Mouse (Mus musculus): Measurements from ENCODE around the gene Rab6b. TPM values are rescaled to one million over a fixed set of nuclear protein-coding genes. Genes with fewer than 3 reads are reported as not detected.
"Not testable (repeated sequence)": the region's sequence is repeated elsewhere in the genome, so short reads cannot be mapped to it uniquely, and the experiment has no call there.

The Rab6b gene
- polyA plus RNA-seq, 1 experiment from 2014 or later: 7.3 TPM

GRCm38 (mm10) chr9:103154568-103154967 is 43.0 kb downstream of the Rab6b start:
- no peak overlapping the region for H3K27ac ChIP-seq (replicated peaks; ENCODE audit: low read depth, low read length)
- H3K9ac ChIP-seq (ENCODE audit: low read depth, low read length): no peak overlapping the region
- H3K4me2 ChIP-seq (ENCODE audit: low read depth, low read length): no peak overlapping the region
- no peak overlapping the region for H3K4me3 ChIP-seq (ENCODE audit: low read depth, low read length)
- DNase-seq (ENCODE audit: low spot score) (no peak), ATAC-seq (ENCODE audit: low read depth) (no peak)
- WGBS: 79% methylated on average over 2 of the region's 2 CpGs
- no peaks in the 10 kb centered on the region for H3K4me1 ChIP-seq (ENCODE audit: control insufficient read depth, insufficient read depth, low read length)
- no peaks in the 10 kb centered on the region for H3K27me3 ChIP-seq (replicated peaks; ENCODE audit: control insufficient read depth, insufficient read depth, low read length)
- no peaks in the 10 kb centered on the region for H3K36me3 ChIP-seq (ENCODE audit: control insufficient read depth, insufficient read depth, low read length)
- H3K9me3 ChIP-seq (ENCODE audit: control insufficient read depth, low read length): no peaks in the 10 kb centered on the region; the same call in 1 of the 2 replicates

- not testable (repeated sequence) for DNase-seq (ENCODE audit: low spot score); ATAC-seq (ENCODE audit: low read depth); H3K9ac ChIP-seq (ENCODE audit: low read depth, low read length)
Measured at GRCm38 (mm10) chr9:103155158-103155557, 43.6 kb downstream of the Rab6b start.

GRCm38 (mm10) chr9:103163806-103164205 is 52.2 kb downstream of the Rab6b start:
- Histone ChIP-seq H3K36me3 (ENCODE audit: control insufficient read depth, insufficient read depth, low read length) (no peaks in the 10 kb centered on the region), H3K4me3 (ENCODE audit: low read depth, low read length) (no peak overlapping the region), H3K27me3 (replicated peaks; ENCODE audit: control insufficient read depth, insufficient read depth, low read length) (no peaks in the 10 kb centered on the region), H3K4me1 (ENCODE audit: control insufficient read depth, insufficient read depth, low read length) (no peaks in the 10 kb centered on the region), H3K9ac (ENCODE audit: low read depth, low read length) (no peak overlapping the region), H3K9me3 (ENCODE audit: control insufficient read depth, low read length) (no peaks in the 10 kb centered on the region), H3K4me2 (ENCODE audit: low read depth, low read length) (no peak overlapping the region), H3K27ac (replicated peaks; ENCODE audit: low read depth, low read length) (no peak overlapping the region)
- DNase-seq (ENCODE audit: low spot score): no peak
- ATAC-seq (ENCODE audit: low read depth): no peak
- WGBS: 76% methylated on average over 15 of the region's 15 CpGs

More at GRCm38 (mm10) chr9:103155158-103155557, 43.6 kb downstream of the Rab6b start:
- H3K4me3 ChIP-seq (ENCODE audit: low read depth, low read length); H3K36me3 ChIP-seq (ENCODE audit: control insufficient read depth, insufficient read depth, low read length); H3K27me3 ChIP-seq (replicated peaks; ENCODE audit: control insufficient read depth, insufficient read depth, low read length); H3K27ac ChIP-seq (replicated peaks; ENCODE audit: low read depth, low read length); H3K9me3 ChIP-seq (ENCODE audit: control insufficient read depth, low read length); H3K4me1 ChIP-seq (ENCODE audit: control insufficient read depth, insufficient read depth, low read length); H3K4me2 ChIP-seq (ENCODE audit: low read depth, low read length): not testable (repeated sequence)
- 74% methylated on average over 7 of the region's 7 CpGs for WGBS

- DNase-seq (ENCODE audit: low spot score) (no peak), ATAC-seq (ENCODE audit: low read depth) (peak; percentile 58; the same call in 1 of the 2 replicates)
- H3K4me2 ChIP-seq (ENCODE audit: low read depth, low read length): no peak overlapping the region
- H3K27me3 ChIP-seq (replicated peaks; ENCODE audit: control insufficient read depth, insufficient read depth, low read length): no peaks in the 10 kb centered on the region
- no peak overlapping the region for H3K9ac ChIP-seq (ENCODE audit: low read depth, low read length)
- no peak overlapping the region for H3K27ac ChIP-seq (replicated peaks; ENCODE audit: low read depth, low read length)
- H3K36me3 ChIP-seq (ENCODE audit: control insufficient read depth, insufficient read depth, low read length): no peaks in the 10 kb centered on the region
- no peaks in the 10 kb centered on the region for H3K9me3 ChIP-seq (ENCODE audit: control insufficient read depth, low read length)
- H3K4me1 ChIP-seq (ENCODE audit: control insufficient read depth, insufficient read depth, low read length): no peaks in the 10 kb centered on the region
- 65% methylated on average over 6 of the region's 6 CpGs for WGBS
- H3K4me3 ChIP-seq (ENCODE audit: low read depth, low read length): no peak overlapping the region
Measured at GRCm38 (mm10) chr9:103168046-103168445, 56.5 kb downstream of the Rab6b start.

GRCm38 (mm10) chr9:103168771-103169170 is 57.2 kb downstream of the Rab6b start:
- H3K4me3 ChIP-seq (ENCODE audit: low read depth, low read length): no peak overlapping the region
- H3K27ac ChIP-seq (replicated peaks; ENCODE audit: low read depth, low read length): no peak overlapping the region
- no peak overlapping the region for H3K9ac ChIP-seq (ENCODE audit: low read depth, low read length)
- H3K4me1 ChIP-seq (ENCODE audit: control insufficient read depth, insufficient read depth, low read length): no peaks in the 10 kb centered on the region
- no peaks in the 10 kb centered on the region for H3K9me3 ChIP-seq (ENCODE audit: control insufficient read depth, low read length)
- no peak for DNase-seq (ENCODE audit: low spot score)
- no peak overlapping the region for H3K4me2 ChIP-seq (ENCODE audit: low read depth, low read length)
- no peak for ATAC-seq (ENCODE audit: low read depth)
- H3K36me3 ChIP-seq (ENCODE audit: control insufficient read depth, insufficient read depth, low read length): no peaks in the 10 kb centered on the region
- WGBS: 68% methylated on average over 7 of the region's 7 CpGs
- no peaks in the 10 kb centered on the region for H3K27me3 ChIP-seq (replicated peaks; ENCODE audit: control insufficient read depth, insufficient read depth, low read length)

GRCm38 (mm10) chr9:103174771-103175519 is 63.4 kb downstream of the Rab6b start:
- H3K36me3 ChIP-seq (ENCODE audit: control insufficient read depth, insufficient read depth, low read length): no peaks in the 10 kb centered on the region
- H3K27me3 ChIP-seq (replicated peaks; ENCODE audit: control insufficient read depth, insufficient read depth, low read length): no peaks in the 10 kb centered on the region
- DNase-seq (ENCODE audit: low spot score) (peak; percentile 12), ATAC-seq (ENCODE audit: low read depth) (no peak)
- whole genome bisulfite sequencing: 68% methylated on average over 6 of the region's 6 CpGs
- H3K4me2 ChIP-seq (ENCODE audit: low read depth, low read length): no peak overlapping the region
- no peak overlapping the region for H3K4me3 ChIP-seq (ENCODE audit: low read depth, low read length)
- no peak overlapping the region for H3K9ac ChIP-seq (ENCODE audit: low read depth, low read length)
- no peaks in the 10 kb centered on the region for H3K4me1 ChIP-seq (ENCODE audit: control insufficient read depth, insufficient read depth, low read length)
- H3K9me3 ChIP-seq (ENCODE audit: control insufficient read depth, low read length): no peaks in the 10 kb centered on the region
- H3K27ac ChIP-seq (replicated peaks; ENCODE audit: low read depth, low read length): no peak overlapping the region

- H3K4me1 ChIP-seq (ENCODE audit: control insufficient read depth, insufficient read depth, low read length): 0 out of 2 replicates have a peak, but pooled peaks cover 4% of the 10 kb centered on the region
- DNase-seq (ENCODE audit: low spot score) (no peak), ATAC-seq (ENCODE audit: low read depth) (no peak)
- WGBS: 98% methylated on average over 7 of the region's 7 CpGs
- H3K27me3 ChIP-seq (replicated peaks; ENCODE audit: control insufficient read depth, insufficient read depth, low read length): no peaks in the 10 kb centered on the region
- H3K36me3 ChIP-seq (ENCODE audit: control insufficient read depth, insufficient read depth, low read length): no peaks in the 10 kb centered on the region
- no peak overlapping the region for H3K4me3 ChIP-seq (ENCODE audit: low read depth, low read length)
- H3K9ac ChIP-seq (ENCODE audit: low read depth, low read length): no peak overlapping the region
- H3K4me2 ChIP-seq (ENCODE audit: low read depth, low read length): no peak overlapping the region
- H3K9me3 ChIP-seq (ENCODE audit: control insufficient read depth, low read length): no peaks in the 10 kb centered on the region
- H3K27ac ChIP-seq (replicated peaks; ENCODE audit: low read depth, low read length): no peak overlapping the region
Measured at GRCm38 (mm10) chr9:103175692-103176091, 64.1 kb downstream of the Rab6b start.

GRCm38 (mm10) chr9:103180303-103180702 is 68.7 kb downstream of the Rab6b start:
- peak; percentile 62 for DNase-seq (ENCODE audit: low spot score)

More at GRCm38 (mm10) chr9:103180303-103180702, 68.7 kb downstream of the Rab6b start:
- Histone ChIP-seq H3K4me3 (ENCODE audit: low read depth, low read length) (peak overlapping the region; percentile 30), H3K9ac (ENCODE audit: low read depth, low read length) (peak overlapping the region; percentile 45; the same call in 1 of the 2 replicates), H3K4me2 (ENCODE audit: low read depth, low read length) (peak overlapping the region; percentile 52), H3K4me1 (ENCODE audit: control insufficient read depth, insufficient read depth, low read length) (0 out of 2 replicates have a peak, but pooled peaks cover 4% of the 10 kb centered on the region), H3K27ac (replicated peaks; ENCODE audit: low read depth, low read length) (peak overlapping the region; percentile 22; the same call in 1 of the 2 replicates), H3K36me3 (ENCODE audit: control insufficient read depth, insufficient read depth, low read length) (no peaks in the 10 kb centered on the region), H3K27me3 (replicated peaks; ENCODE audit: control insufficient read depth, insufficient read depth, low read length) (no peaks in the 10 kb centered on the region), H3K9me3 (ENCODE audit: control insufficient read depth, low read length) (no peaks in the 10 kb centered on the region)
- peak; percentile 6; the same call in 1 of the 2 replicates for ATAC-seq (ENCODE audit: low read depth)
- WGBS: 43% methylated on average over 2 of the region's 3 CpGs

Data from embryonic facial prominence, embryonic 14.5 days (tissue).